Mouse (Mus musculus): ENCODE data around the gene Tiam2.

Tiam2 gene

GRCm38 (mm10) chr17:3326148-3326902 lies at the start of gene Tiam2:
Tiam2 (plus strand) TSS chr17:3326573.
- no peak for DNase-seq (ENCODE audit: low read depth)

- no peak for DNase-seq (ENCODE audit: low read depth)
Observed at GRCm38 (mm10) chr17:3280321-3280720, 46.1 kb upstream of the Tiam2 start.

GRCm38 (mm10) chr17:3281939-3282338 lies 44.4 kb upstream of the Tiam2 start:
- no peak for DNase-seq (ENCODE audit: low read depth)

GRCm38 (mm10) chr17:3285030-3285671 lies 41.2 kb upstream of the Tiam2 start:
- DNase-seq (ENCODE audit: low read depth), result no peak

- DNase-seq (ENCODE audit: low read depth), result no peak
Observed at GRCm38 (mm10) chr17:3286123-3286825, 40.1 kb upstream of the Tiam2 start.

- DNase-seq (ENCODE audit: low read depth), result peak; percentile 50
Observed at GRCm38 (mm10) chr17:3288341-3288740, 38.0 kb upstream of the Tiam2 start.

- no peak for DNase-seq (ENCODE audit: low read depth)
Observed at GRCm38 (mm10) chr17:3295097-3295496, 31.3 kb upstream of the Tiam2 start.

GRCm38 (mm10) chr17:3299487-3299886 lies 26.9 kb upstream of the Tiam2 start:
- no peak for DNase-seq (ENCODE audit: low read depth)

- DNase-seq (ENCODE audit: low read depth), result no peak
Observed at GRCm38 (mm10) chr17:3305926-3306325, 20.4 kb upstream of the Tiam2 start.

- peak; percentile 21 for DNase-seq (ENCODE audit: low read depth)
Observed at GRCm38 (mm10) chr17:3313711-3314624, 12.4 kb upstream of the Tiam2 start.

GRCm38 (mm10) chr17:3314625-3315020 lies 11.8 kb upstream of the Tiam2 start:
- no peak for DNase-seq (ENCODE audit: low read depth)

GRCm38 (mm10) chr17:3315581-3315980 lies 10.8 kb upstream of the Tiam2 start:
- no peak for DNase-seq (ENCODE audit: low read depth)

GRCm38 (mm10) chr17:3326903-3327279 lies 518 bp downstream of the Tiam2 start:
- no peak for DNase-seq (ENCODE audit: low read depth)

GRCm38 (mm10) chr17:3327335-3327734 lies 962 bp downstream of the Tiam2 start:
- no peak for DNase-seq (ENCODE audit: low read depth)

- no peak for DNase-seq (ENCODE audit: low read depth)
Observed at GRCm38 (mm10) chr17:3328820-3329219, 2.4 kb downstream of the Tiam2 start.

- no peak for DNase-seq (ENCODE audit: low read depth)
Observed at GRCm38 (mm10) chr17:3329429-3329828, 3.1 kb downstream of the Tiam2 start.

- DNase-seq (ENCODE audit: low read depth), result no peak
Observed at GRCm38 (mm10) chr17:3331721-3332461, 5.5 kb downstream of the Tiam2 start.

GRCm38 (mm10) chr17:3336161-3336739 lies 9.9 kb downstream of the Tiam2 start:
- DNase-seq (ENCODE audit: low read depth), result no peak

GRCm38 (mm10) chr17:3336887-3337524 lies 10.6 kb downstream of the Tiam2 start:
- no peak for DNase-seq (ENCODE audit: low read depth)

- DNase-seq (ENCODE audit: low read depth), result no peak
Observed at GRCm38 (mm10) chr17:3337525-3337888, 11.1 kb downstream of the Tiam2 start.
